Mouse (Mus musculus): Measurements from ENCODE around the gene Tmem106a.

The Tmem106a gene

GRCm38 (mm10) chr11:101640857-101641709, 59.0 kb downstream of the Tmem106a start:
- DNase-seq (ENCODE audit: low spot score in 2 of 2) = peak; percentile 89

Data from right cerebral cortex, postnatal 10 days (tissue).